Mouse (Mus musculus) stomach, embryonic 14.5 days (tissue): ENCODE results near the gene Pcsk5. TPM values are rescaled to one million over a fixed set of nuclear protein-coding genes. Genes with fewer than 3 reads are reported as not detected.

Experiments used
- ATAC-seq: fragments of 200-750 bp; cut with Nextera tagmentation; 2 replicates; pipeline ENCODE4 v1.8.0; 2017; ENCODE audit warnings: low read depth, moderate TSS enrichment; ENCODE audit not compliant: insufficient number of reproducible peaks, insufficient read depth, low FRiP score
- H3K27ac ChIP-seq: fragments of 300-500 bp; sonication (generic); 2 replicates; pipeline ENCODE4 v1.5.1; 2014; ENCODE audit warnings: mild to moderate bottlenecking, low read length, moderate library complexity, mixed read lengths
- H3K27me3 ChIP-seq: fragments of 300-500 bp; sonication (generic); 2 replicates; pipeline ENCODE4 v1.6.1; 2014; ENCODE audit warnings: low read length, control low read depth, mixed read lengths; ENCODE audit not compliant: control insufficient read depth, insufficient read depth
- H3K36me3 ChIP-seq: fragments of 300-500 bp; sonication (generic); 2 replicates; pipeline ENCODE4 v1.6.1; 2014; ENCODE audit warnings: mild to moderate bottlenecking, control low read depth, low read length, moderate library complexity, mixed read lengths; ENCODE audit not compliant: control insufficient read depth, insufficient read depth
- H3K4me1 ChIP-seq: fragments of 300-500 bp; sonication (generic); 2 replicates; pipeline ENCODE4 v1.6.1; 2014; ENCODE audit warnings: low read length, control low read depth, mixed read lengths; ENCODE audit not compliant: control insufficient read depth, insufficient read depth
- H3K4me2 ChIP-seq: fragments of 300-500 bp; sonication (generic); replicated peaks from 2 replicates; pipeline ENCODE4 v1.6.1; 2014; ENCODE audit warnings: low read depth, low read length, control low read depth
- H3K4me3 ChIP-seq: fragments of 300-500 bp; sonication (generic); 2 replicates; pipeline ENCODE4 v1.5.1; 2014; ENCODE audit warnings: low read depth, low read length, control low read depth
- H3K9ac ChIP-seq: fragments of 300-500 bp; sonication (generic); replicated peaks from 2 replicates; pipeline ENCODE4 v1.6.1; 2014; ENCODE audit warnings: low read depth, mild to moderate bottlenecking, control low read depth, low read length, moderate library complexity, mixed read lengths
- H3K9me3 ChIP-seq: fragments of 300-500 bp; sonication (generic); 2 replicates; pipeline ENCODE4 v1.6.1; 2016; ENCODE audit warnings: low read depth, low read length, control low read depth; ENCODE audit not compliant: control insufficient read depth
- WGBS: fragments of 180-500 bp; shearing (Covaris S2); extraction: QIAGEN DNeasy Blood & Tissue Kit; methylation state at CpG from one replicate; pipeline ENCODE4 v1.1.7; 2014; 5-methylcytosine and 5-hydroxymethylcytosine counted together
- polyA plus RNA-seq: library from polyadenylated mRNA; unstranded; fragments of >200 nt; fragmentation: Nextera tagmentation; extraction: Ambion mirVana; gene quantifications from 2 replicates; pipeline ENCODE4 v1.2.1, GENCODE M21; 2014

Pcsk5 gene
- polyA plus RNA-seq, 1 experiment from 2014 or later = 17.9 TPM

DNA sequence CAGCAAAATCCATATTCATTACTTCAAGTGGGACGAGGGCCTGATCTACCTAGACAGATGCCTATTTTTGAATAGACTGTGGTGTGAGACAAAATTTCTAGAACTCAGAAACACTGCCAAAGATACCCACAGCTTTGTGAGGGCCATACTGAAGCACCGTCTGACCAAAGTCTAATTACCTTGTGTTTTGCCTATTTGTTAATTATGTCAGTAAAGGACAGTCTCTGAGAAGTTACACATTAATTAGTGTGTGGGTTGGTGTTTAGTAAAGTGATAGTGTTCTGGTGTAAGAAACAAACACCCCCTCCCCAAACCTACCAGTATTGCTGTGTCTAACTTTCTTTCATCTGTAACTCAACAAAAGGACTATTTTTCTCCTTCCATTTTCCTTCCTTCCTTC, 266.5 kb downstream of the Pcsk5 start:
- no peaks in the 10 kb centered on the region for H3K9me3 ChIP-seq
- H3K27ac ChIP-seq = no peak overlapping the region
- ATAC-seq = no peak
- 80% methylated on average over 2 of the region's 2 CpGs for WGBS
- no peaks in the 10 kb centered on the region for H3K27me3 ChIP-seq
- H3K4me1 ChIP-seq = no peaks in the 10 kb centered on the region
- H3K4me2 ChIP-seq = no peak overlapping the region
- no peaks in the 10 kb centered on the region; the same call in 1 of the 2 replicates for H3K36me3 ChIP-seq
- H3K4me3 ChIP-seq = no peak overlapping the region
- H3K9ac ChIP-seq = no peak overlapping the region

DNA sequence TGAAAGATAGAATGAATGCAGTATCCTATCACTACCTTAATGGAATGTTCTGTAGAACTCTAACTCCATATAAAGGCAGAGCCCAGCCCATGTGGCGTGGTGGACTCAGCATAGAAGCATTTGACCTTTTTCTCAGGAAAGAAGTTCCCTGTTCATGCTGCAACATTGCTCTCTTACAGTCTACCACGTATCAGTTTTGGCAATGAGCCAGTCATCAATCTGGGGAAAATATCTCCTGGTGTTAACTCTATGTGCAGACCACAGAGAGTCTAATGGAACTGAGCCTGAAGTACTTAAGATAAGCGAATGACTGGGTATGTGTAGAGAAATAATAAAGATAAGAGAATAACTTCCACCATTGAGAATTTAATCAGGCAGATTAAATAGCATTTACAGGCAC, 270.2 kb downstream of the Pcsk5 start:
- no peak overlapping the region for H3K9ac ChIP-seq
- no peaks in the 10 kb centered on the region for H3K4me1 ChIP-seq
- ATAC-seq = no peak
- no peak overlapping the region for H3K27ac ChIP-seq
- H3K4me3 ChIP-seq = no peak overlapping the region
- no peak overlapping the region for H3K4me2 ChIP-seq
- H3K36me3 ChIP-seq = no peaks in the 10 kb centered on the region; the same call in 1 of the 2 replicates
- H3K9me3 ChIP-seq = no peaks in the 10 kb centered on the region
- WGBS = 52% methylated on average over 3 of the region's 3 CpGs
- no peaks in the 10 kb centered on the region for H3K27me3 ChIP-seq

DNA sequence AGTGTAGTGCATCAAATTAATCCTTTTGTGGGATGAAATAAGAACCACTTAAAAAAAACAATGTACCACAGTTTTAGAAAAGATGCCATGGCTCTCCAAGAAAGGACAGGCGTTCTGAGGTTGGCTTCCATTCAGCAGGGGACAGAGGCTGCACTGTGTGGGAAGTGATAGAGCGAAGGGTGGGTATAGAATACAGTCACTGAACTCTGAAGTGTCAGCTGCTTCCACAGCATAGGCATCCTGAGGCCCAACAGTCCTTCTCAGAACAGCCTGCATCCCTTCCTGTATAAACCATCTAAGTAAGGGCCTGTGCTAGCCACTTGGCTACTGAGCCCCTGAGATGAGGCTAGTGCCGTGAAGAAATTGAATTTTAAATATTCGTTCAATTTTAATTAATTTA, 271.3 kb downstream of the Pcsk5 start:
- no peaks in the 10 kb centered on the region; the same call in 1 of the 2 replicates for H3K36me3 ChIP-seq
- H3K4me1 ChIP-seq = no peaks in the 10 kb centered on the region
- H3K27ac ChIP-seq = no peak overlapping the region
- WGBS = 88% methylated on average over 4 of the region's 4 CpGs
- H3K9me3 ChIP-seq = no peaks in the 10 kb centered on the region
- H3K4me3 ChIP-seq = no peak overlapping the region
- ATAC-seq = no peak
- no peak overlapping the region for H3K4me2 ChIP-seq
- no peak overlapping the region for H3K9ac ChIP-seq
- no peaks in the 10 kb centered on the region for H3K27me3 ChIP-seq

DNA sequence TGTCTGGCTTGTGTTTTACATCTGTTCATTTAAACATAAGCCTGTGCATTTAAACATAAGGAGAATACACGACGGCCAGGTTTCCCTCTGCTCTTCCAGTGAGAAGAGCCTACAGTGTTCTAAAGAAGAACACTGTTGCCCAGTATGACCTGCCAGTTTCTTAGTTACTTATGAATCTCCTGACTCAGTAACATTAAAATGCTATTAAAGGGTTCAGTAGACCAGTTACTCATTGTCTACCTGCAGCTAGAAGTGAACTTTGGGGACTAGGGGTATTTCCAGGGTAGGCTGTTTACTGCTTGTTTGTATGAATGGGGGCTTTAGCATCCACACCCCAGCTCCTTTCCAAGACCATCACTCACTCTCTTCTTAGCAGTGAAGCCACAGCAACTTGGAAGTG, 278.7 kb downstream of the Pcsk5 start:
- WGBS = 73% methylated on average over 2 of the region's 2 CpGs
- Histone ChIP-seq H3K4me2 (no peak overlapping the region), H3K4me1 (no peaks in the 10 kb centered on the region), H3K9ac (no peak overlapping the region), H3K27ac (no peak overlapping the region), H3K9me3 (no peaks in the 10 kb centered on the region), H3K4me3 (no peak overlapping the region), H3K27me3 (no peaks in the 10 kb centered on the region), H3K36me3 (no peaks in the 10 kb centered on the region)
- no peak for ATAC-seq

DNA sequence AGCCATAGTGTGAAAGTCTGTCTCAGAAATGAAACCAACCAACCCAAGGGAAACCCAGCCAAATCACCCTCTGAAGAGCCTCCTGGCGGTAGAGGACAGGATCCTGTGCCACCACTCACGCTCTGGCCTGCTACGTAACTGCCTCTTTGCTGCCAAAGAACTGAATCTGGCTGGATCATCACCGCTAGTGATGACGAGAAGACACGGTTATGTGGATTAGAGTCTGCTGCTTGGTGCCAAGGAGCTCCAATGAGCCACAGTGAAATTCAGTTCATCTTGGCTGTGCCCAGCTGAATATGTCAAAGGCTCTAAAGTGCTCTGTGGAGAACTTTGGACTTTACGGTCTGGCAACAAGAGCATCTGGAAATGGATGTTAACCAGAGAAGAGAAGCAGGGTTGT, 282.3 kb downstream of the Pcsk5 start:
- WGBS = 94% methylated on average over 7 of the region's 7 CpGs
- no peaks in the 10 kb centered on the region for H3K36me3 ChIP-seq

DNA sequence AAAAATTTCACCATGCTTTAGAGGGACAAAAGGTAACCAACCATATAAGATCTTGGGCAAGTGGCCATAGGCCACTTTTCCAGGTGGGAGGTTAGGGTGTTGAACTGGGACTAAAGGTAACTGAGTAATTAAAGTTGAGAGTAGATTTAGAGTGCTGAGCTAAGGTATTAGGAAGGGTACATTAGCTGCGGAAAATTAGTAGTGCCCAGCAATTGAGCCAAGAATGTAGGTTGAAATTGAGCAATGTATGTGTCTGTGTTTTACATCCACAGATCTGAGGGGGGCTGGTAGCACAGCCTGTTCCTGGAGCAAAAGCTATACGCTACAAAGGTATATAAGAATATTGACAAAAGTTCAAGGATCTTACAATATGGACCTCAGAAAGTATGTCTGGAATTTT, 282.9 kb downstream of the Pcsk5 start:
- no peak overlapping the region for H3K4me2 ChIP-seq
- 91% methylated on average over 2 of the region's 2 CpGs for WGBS
- H3K27me3 ChIP-seq = no peaks in the 10 kb centered on the region
- no peak overlapping the region for H3K27ac ChIP-seq
- no peaks in the 10 kb centered on the region for H3K36me3 ChIP-seq
- no peaks in the 10 kb centered on the region for H3K4me1 ChIP-seq
- no peak overlapping the region for H3K9ac ChIP-seq
- H3K4me3 ChIP-seq = no peak overlapping the region
- no peaks in the 10 kb centered on the region for H3K9me3 ChIP-seq
- ATAC-seq = no peak

More for the DNA sequence above, 282.3 kb downstream of the Pcsk5 start:
- H3K4me3 ChIP-seq = no peak overlapping the region
- H3K9ac ChIP-seq = no peak overlapping the region
- H3K9me3 ChIP-seq = no peaks in the 10 kb centered on the region
- no peaks in the 10 kb centered on the region for H3K27me3 ChIP-seq
- no peak overlapping the region for H3K27ac ChIP-seq
- no peak overlapping the region for H3K4me2 ChIP-seq
- H3K4me1 ChIP-seq = no peaks in the 10 kb centered on the region
- ATAC-seq = no peak

DNA sequence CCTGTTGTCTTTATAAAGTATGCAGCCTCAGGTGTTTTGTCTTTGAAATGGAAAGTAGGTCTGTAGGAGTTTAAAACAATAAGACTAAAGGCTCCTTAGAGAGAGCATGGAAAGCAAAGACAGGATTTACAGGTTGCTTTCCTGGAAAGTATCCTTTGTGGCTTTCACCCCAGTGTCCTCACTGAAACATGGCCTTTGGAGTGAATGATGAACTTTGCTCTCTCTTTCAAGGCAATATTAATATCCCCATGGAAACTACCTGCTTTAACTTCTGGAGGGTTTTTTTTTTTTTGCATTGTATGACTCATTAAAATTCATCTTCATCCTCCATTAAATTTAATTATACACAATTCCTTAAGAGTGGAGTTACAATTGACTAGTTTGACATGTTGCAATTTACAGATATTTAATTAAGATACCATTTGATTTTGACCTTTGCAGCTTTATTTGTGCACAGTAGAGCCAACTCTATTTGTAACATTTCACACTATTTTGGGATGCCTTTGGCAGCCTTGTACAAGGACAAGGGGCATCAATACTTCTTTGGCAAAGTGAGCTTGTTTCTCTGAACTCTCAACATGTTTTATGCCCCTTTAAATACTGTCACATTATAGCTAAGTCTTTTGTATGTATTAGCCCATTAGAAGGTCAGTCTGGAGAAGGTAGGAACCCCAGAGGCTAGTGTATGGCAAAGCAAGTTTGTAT, 283.9 kb downstream of the Pcsk5 start:
- Histone ChIP-seq H3K4me2 (no peak overlapping the region), H3K27me3 (no peaks in the 10 kb centered on the region), H3K4me3 (no peak overlapping the region), H3K9ac (no peak overlapping the region), H3K4me1 (no peaks in the 10 kb centered on the region), H3K27ac (no peak overlapping the region), H3K9me3 (no peaks in the 10 kb centered on the region), H3K36me3 (no peaks in the 10 kb centered on the region)
- ATAC-seq = no peak

DNA sequence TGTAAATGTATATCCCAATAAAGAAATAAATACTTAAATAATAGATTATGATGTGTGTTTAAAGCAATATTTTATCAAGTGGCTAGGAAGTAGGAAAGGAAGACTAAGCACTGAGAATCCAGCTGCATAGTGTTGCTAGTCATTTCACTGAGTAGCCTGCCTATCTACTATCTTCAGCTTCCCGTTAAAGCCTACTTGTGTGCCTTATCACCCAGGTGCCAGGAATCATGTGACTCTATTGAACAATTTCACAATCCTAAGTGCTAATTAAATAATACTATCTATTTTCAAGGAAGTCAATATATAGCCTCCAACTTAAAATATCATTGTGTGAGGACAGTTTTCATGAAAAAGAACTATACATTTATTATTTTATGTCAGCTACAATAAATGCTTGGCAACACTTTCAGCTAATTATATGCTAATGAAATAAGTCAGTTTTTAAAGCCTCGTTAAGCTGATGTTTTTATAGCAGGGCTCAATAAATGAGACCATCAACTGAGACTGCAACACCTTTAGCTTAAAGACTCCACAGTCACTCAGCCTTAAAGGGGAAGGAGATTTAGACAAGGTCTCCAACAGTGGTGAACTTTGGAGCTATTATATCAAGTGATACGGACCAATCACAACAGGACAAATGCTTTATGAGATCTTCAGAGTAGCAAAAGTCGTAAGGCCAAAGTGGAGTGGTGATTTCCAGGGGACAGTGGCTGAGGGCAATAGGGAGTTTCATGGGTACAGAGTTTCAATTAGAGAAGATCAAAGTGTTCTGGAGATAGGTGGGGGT, 308.5 kb downstream of the Pcsk5 start:
- Histone ChIP-seq H3K27ac (no peak overlapping the region), H3K9me3 (no peaks in the 10 kb centered on the region), H3K27me3 (no peaks in the 10 kb centered on the region), H3K4me1 (no peaks in the 10 kb centered on the region), H3K9ac (no peak overlapping the region), H3K4me2 (no peak overlapping the region), H3K36me3 (no peaks in the 10 kb centered on the region), H3K4me3 (no peak overlapping the region)
- no peak for ATAC-seq
- 76% methylated on average over 4 of the region's 4 CpGs for WGBS
